Mouse (Mus musculus) layer of hippocampus, adult 9-11 months (tissue): ENCODE data around the gene Snupn.
A peak's percentile ranks its signal among the peaks of the same experiment; 100 is the strongest.
"Not testable (repeated sequence)": the region's sequence is repeated elsewhere in the genome, so short reads cannot be mapped to it uniquely, and the experiment has no call there.

Source experiments
- DNase-seq: peaks from one replicate; pipeline ENCODE4 v3.0.0; 2022

Snupn gene

GRCm38 (mm10) chr9:56950414-56951400 is at the start of gene Snupn:
Gene Snupn (plus strand): TSS chr9:56950878.
- DNase-seq: peak; percentile 96

- peak; percentile 75 for DNase-seq
Observed at GRCm38 (mm10) chr9:56901187-56901586, 49.5 kb upstream of the Snupn start.

- DNase-seq: no peak
Observed at GRCm38 (mm10) chr9:56903662-56904061, 47.0 kb upstream of the Snupn start.

GRCm38 (mm10) chr9:56907549-56907948 is 43.1 kb upstream of the Snupn start:
- DNase-seq: no peak

GRCm38 (mm10) chr9:56909991-56910390 is 40.7 kb upstream of the Snupn start:
- DNase-seq: not testable (repeated sequence)

GRCm38 (mm10) chr9:56911017-56911416 is 39.7 kb upstream of the Snupn start:
- no peak for DNase-seq

GRCm38 (mm10) chr9:56913991-56914390 is 36.7 kb upstream of the Snupn start:
- DNase-seq: no peak

- DNase-seq: no peak
Observed at GRCm38 (mm10) chr9:56915116-56915515, 35.6 kb upstream of the Snupn start.

- DNase-seq: no peak
Observed at GRCm38 (mm10) chr9:56915695-56916410, 34.8 kb upstream of the Snupn start.

GRCm38 (mm10) chr9:56917131-56917530 is 33.5 kb upstream of the Snupn start:
- no peak for DNase-seq

GRCm38 (mm10) chr9:56918466-56918865 is 32.2 kb upstream of the Snupn start:
- DNase-seq: no peak

GRCm38 (mm10) chr9:56922746-56923145 is 27.9 kb upstream of the Snupn start:
- no peak for DNase-seq

GRCm38 (mm10) chr9:56923841-56924650 is 26.6 kb upstream of the Snupn start:
- no peak for DNase-seq

GRCm38 (mm10) chr9:56924651-56925027 is 26.0 kb upstream of the Snupn start:
- peak; percentile 84 for DNase-seq

GRCm38 (mm10) chr9:56925291-56926024 is 25.2 kb upstream of the Snupn start:
- no peak for DNase-seq

GRCm38 (mm10) chr9:56926025-56926360 is 24.7 kb upstream of the Snupn start:
- DNase-seq: no peak

GRCm38 (mm10) chr9:56926387-56926786 is 24.3 kb upstream of the Snupn start:
- no peak for DNase-seq

GRCm38 (mm10) chr9:56927191-56928012 is 23.3 kb upstream of the Snupn start:
- DNase-seq: no peak

- DNase-seq: peak; percentile 84
Observed at GRCm38 (mm10) chr9:56928041-56928811, 22.5 kb upstream of the Snupn start, which contains the start of gene Snx33. Gene Snx33 (minus strand): TSS chr9:56928371.

- no peak for DNase-seq
Observed at GRCm38 (mm10) chr9:56929496-56929895, 21.2 kb upstream of the Snupn start.

GRCm38 (mm10) chr9:56930556-56930955 is 20.1 kb upstream of the Snupn start:
- DNase-seq: no peak
